Mouse (Mus musculus): Measurements from ENCODE around the gene Nckap5.

DNA sequence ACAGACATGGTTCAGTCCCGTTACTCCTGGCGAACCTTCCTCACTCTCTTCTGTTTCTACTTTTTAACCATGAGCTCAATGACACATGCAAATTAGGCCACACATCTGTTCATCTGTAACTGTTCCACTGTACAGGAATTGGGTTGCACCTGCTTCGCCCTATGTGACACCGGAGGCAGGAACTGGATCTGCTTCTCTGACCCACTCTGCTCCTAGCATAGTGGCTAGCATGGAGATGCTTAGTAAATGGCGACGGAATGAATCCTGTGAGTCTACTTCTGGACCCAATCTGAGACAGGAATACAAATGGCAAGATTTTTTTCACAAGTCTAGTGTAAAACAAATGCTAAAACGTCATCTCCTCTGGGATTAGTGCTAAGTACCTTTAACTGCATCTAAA is 663.1 kb downstream of the Nckap5 start:
- TF ChIP-seq CTCF (IDR thresholded peaks at IDR 0.05; ENCODE audit: control insufficient read depth, insufficient read depth, insufficient read length), result no peak
- no peak for TF ChIP-seq MYOD1 (IDR thresholded peaks at IDR 0.05; ENCODE audit: control insufficient read depth, insufficient read length, low read depth)

All from C2C12 (cell line).